Mouse (Mus musculus) heart, embryonic 10.5 days (tissue): Measurements from ENCODE around the gene Vps52. TPM values are rescaled to one million over a fixed set of nuclear protein-coding genes. Genes with fewer than 3 reads are reported as not detected.
A peak's percentile ranks its signal among the peaks of the same experiment; 100 is the strongest.

Experiments
- DNase-seq: peaks from one replicate; pipeline ENCODE4 v3.0.0-alpha.2; 2017; ENCODE audit warnings: low spot score
- H3K27ac ChIP-seq: fragments of 300-500 bp; sonication (generic); 2 replicates; pipeline ENCODE4 v1.5.1; 2016; ENCODE audit warnings: mild to moderate bottlenecking
- H3K27me3 ChIP-seq: fragments of 300-500 bp; sonication (generic); 2 replicates; pipeline ENCODE4 v1.6.1; 2016; ENCODE audit warnings: mild to moderate bottlenecking; ENCODE audit not compliant: poor library complexity, insufficient read depth, severe bottlenecking
- H3K36me3 ChIP-seq: fragments of 300-500 bp; sonication (generic); 2 replicates; pipeline ENCODE4 v1.6.1; 2016; ENCODE audit warnings: mild to moderate bottlenecking, moderate library complexity
- H3K4me1 ChIP-seq: fragments of 300-500 bp; sonication (generic); 2 replicates; pipeline ENCODE4 v1.6.1; 2016; ENCODE audit warnings: mild to moderate bottlenecking
- H3K4me3 ChIP-seq: fragments of 300-500 bp; sonication (generic); 2 replicates; pipeline ENCODE4 v1.5.1; 2016; ENCODE audit warnings: mild to moderate bottlenecking, moderate library complexity
- H3K9me3 ChIP-seq: fragments of 300-500 bp; sonication (generic); 2 replicates; pipeline ENCODE4 v1.6.1; 2016; ENCODE audit warnings: mild to moderate bottlenecking, moderate library complexity
- WGBS: fragments of 180-500 bp; shearing (Covaris S2); methylation state at CpG from one replicate; pipeline ENCODE4 v1.1.7; 2016; 5-methylcytosine and 5-hydroxymethylcytosine counted together
- polyA plus RNA-seq: library from polyadenylated mRNA; unstranded; fragments of >200 nt; fragmentation: Nextera tagmentation; extraction: Ambion mirVana; gene quantifications from 2 replicates; pipeline ENCODE4 v1.2.1, GENCODE M21; 2016

Vps52 gene
- 47.1 and 47.5 TPM in 2 replicates for polyA plus RNA-seq

- DNase-seq, result peak; percentile 98
- Histone ChIP-seq H3K27me3 (no peaks in the 10 kb centered on the region), H3K4me3 (peak within 1 kb of the TSS; percentile 100), H3K36me3 (peaks cover 62% of the 10 kb centered on the region), H3K4me1 (peaks cover 44% of the 10 kb centered on the region), H3K27ac (peak within 1 kb of the TSS; percentile 98), H3K9me3 (no peaks in the 10 kb centered on the region)
- WGBS, result under 1% methylated on average over 50 of the region's 50 CpGs
Observed at GRCm38 (mm10) chr17:33955555-33956214, at the start of gene Vps52, which contains the start of gene Rps18. Vps52 (plus strand) TSS chr17:33955812. Rps18 (minus strand) TSS chr17:33956001.

GRCm38 (mm10) chr17:33908331-33909076, 47.1 kb upstream of the Vps52 start:
- under 1% methylated on average over 43 of the region's 44 CpGs for WGBS
- Histone ChIP-seq H3K4me1 (peaks cover 28% of the 10 kb centered on the region), H3K27ac (peak overlapping the region; percentile 91), H3K9me3 (no peaks in the 10 kb centered on the region), H3K36me3 (peaks cover 31% of the 10 kb centered on the region), H3K4me3 (peak overlapping the region; percentile 90), H3K27me3 (no peaks in the 10 kb centered on the region)
- peak; percentile 85 for DNase-seq

DNA sequence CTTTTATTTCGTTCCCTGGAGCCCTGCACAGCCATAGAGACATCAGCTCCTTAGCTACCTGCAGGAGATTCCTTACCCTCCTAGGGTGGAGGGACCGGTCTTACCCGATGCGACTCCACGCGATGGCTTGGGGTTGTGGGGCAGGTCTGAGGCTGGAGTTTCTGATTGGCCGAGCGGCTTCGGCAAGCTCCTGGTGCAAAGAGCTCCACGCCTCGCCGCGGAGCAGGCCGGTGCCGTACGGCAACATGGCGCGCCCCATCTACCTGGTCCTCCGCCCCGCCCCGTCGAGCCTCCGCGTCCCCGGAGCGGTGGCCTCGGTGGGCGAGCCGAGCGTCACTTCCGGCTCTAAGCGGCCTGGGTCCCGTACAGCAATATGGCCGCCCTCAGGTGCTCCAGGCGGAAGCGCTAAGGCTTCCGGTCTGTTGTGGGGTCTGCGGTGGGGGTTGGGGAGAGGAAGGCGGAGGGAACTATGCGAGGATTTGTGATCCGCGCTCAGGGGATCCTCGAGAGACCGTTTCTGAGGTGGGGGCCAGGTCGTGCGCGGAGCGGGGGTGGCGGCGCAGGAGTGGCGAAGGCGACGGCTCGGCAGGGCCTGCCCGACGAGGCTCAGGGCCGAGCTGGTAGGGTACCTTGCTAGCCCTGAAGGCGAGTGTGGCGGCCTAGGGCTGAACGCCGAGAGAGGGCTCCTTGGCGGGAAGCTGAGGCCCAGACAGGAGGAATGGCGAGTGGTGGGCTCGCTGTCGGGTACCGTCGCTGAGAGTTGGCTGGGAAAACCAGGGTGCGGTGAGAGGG, 46.3 kb upstream of the Vps52 start, which contains the start of gene Daxx:
Gene Daxx, plus strand, starts transcription at position 338 of the 792 bp plus-strand sequence.
- Histone ChIP-seq H3K36me3 (peaks cover 38% of the 10 kb centered on the region), H3K4me1 (peaks cover 32% of the 10 kb centered on the region), H3K27me3 (no peaks in the 10 kb centered on the region), H3K4me3 (peak within 1 kb of the TSS; percentile 90), H3K9me3 (no peaks in the 10 kb centered on the region), H3K27ac (peak within 1 kb of the TSS; percentile 91)
- DNase-seq, result peak; percentile 99
- WGBS, result 1% methylated on average over 68 of the region's 68 CpGs

DNA sequence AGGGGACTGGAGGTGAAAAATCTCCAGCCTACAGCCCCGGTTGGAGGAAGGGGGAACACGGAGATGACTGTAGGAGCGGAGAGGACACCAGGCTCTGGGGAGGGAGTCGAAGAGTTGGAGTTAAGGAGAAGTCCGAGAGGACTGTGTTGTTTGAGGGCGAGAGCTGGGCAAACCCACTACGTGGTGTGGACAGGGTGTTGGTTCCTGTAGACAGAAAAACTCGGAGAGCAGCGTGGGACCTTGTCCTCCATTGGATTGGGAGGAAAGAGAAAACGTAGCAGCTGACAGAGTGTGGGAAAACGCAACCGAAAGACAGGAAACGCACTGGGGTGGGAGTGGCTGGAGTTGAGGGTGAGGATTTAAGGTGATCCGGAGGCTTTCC, 45.8 kb upstream of the Vps52 start:
- WGBS, result under 1% methylated on average over 14 of the region's 14 CpGs

GRCm38 (mm10) chr17:33910346-33911051, 45.1 kb upstream of the Vps52 start:
- peak overlapping the region; percentile 90 for H3K4me3 ChIP-seq
- peaks cover 49% of the 10 kb centered on the region for H3K36me3 ChIP-seq
- peak overlapping the region; percentile 91 for H3K27ac ChIP-seq
- H3K27me3 ChIP-seq, result no peaks in the 10 kb centered on the region
- no peaks in the 10 kb centered on the region for H3K9me3 ChIP-seq
- DNase-seq, result peak; percentile 55
- 53% methylated on average over 11 of the region's 11 CpGs for WGBS
- H3K4me1 ChIP-seq, result peaks cover 38% of the 10 kb centered on the region

More for the DNA sequence above, 45.8 kb upstream of the Vps52 start:
- no peaks in the 10 kb centered on the region for H3K9me3 ChIP-seq
- peak overlapping the region; percentile 91 for H3K27ac ChIP-seq
- no peak for DNase-seq
- H3K36me3 ChIP-seq, result peaks cover 44% of the 10 kb centered on the region
- H3K4me3 ChIP-seq, result peak overlapping the region; percentile 90
- no peaks in the 10 kb centered on the region for H3K27me3 ChIP-seq
- peaks cover 33% of the 10 kb centered on the region for H3K4me1 ChIP-seq

- no peak overlapping the region for H3K4me3 ChIP-seq
- H3K36me3 ChIP-seq, result peaks cover 49% of the 10 kb centered on the region
- 91% methylated on average over 31 of the region's 31 CpGs for WGBS
- H3K4me1 ChIP-seq, result peaks cover 38% of the 10 kb centered on the region
- DNase-seq, result peak; percentile 68
- H3K27ac ChIP-seq, result no peak overlapping the region
- no peaks in the 10 kb centered on the region for H3K9me3 ChIP-seq
- no peaks in the 10 kb centered on the region for H3K27me3 ChIP-seq
Observed at GRCm38 (mm10) chr17:33911052-33911812, 44.4 kb upstream of the Vps52 start.

- no peaks in the 10 kb centered on the region for H3K9me3 ChIP-seq
- H3K4me3 ChIP-seq, result no peak overlapping the region
- peaks cover 42% of the 10 kb centered on the region for H3K4me1 ChIP-seq
- no peak overlapping the region for H3K27ac ChIP-seq
- peak; percentile 70 for DNase-seq
- 90% methylated on average over 28 of the region's 28 CpGs for WGBS
- H3K36me3 ChIP-seq, result peaks cover 49% of the 10 kb centered on the region
- no peaks in the 10 kb centered on the region for H3K27me3 ChIP-seq
Observed at GRCm38 (mm10) chr17:33911813-33912414, 43.7 kb upstream of the Vps52 start.

DNA sequence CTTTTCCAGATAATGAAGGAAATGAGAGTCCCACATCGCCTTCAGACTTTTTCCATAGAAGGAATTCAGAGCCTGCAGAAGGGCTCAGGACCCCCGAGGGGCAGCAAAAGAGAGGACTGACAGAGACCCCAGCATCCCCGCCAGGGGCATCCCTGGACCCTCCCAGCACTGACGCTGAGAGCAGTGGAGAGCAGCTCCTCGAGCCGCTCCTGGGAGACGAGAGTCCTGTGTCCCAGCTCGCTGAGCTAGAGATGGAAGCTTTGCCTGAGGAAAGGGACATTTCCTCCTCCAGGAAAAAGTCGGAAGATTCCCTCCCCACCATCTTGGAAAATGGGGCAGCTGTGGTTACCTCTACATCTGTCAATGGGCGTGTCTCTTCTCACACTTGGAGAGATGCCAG, 42.3 kb upstream of the Vps52 start:
- no peaks in the 10 kb centered on the region for H3K27me3 ChIP-seq
- H3K4me3 ChIP-seq, result no peak overlapping the region
- 91% methylated on average over 10 of the region's 10 CpGs for WGBS
- peaks cover 50% of the 10 kb centered on the region for H3K4me1 ChIP-seq
- no peak for DNase-seq
- H3K36me3 ChIP-seq, result peaks cover 63% of the 10 kb centered on the region
- no peak overlapping the region for H3K27ac ChIP-seq
- H3K9me3 ChIP-seq, result no peaks in the 10 kb centered on the region

- DNase-seq, result no peak
- Histone ChIP-seq H3K9me3 (no peaks in the 10 kb centered on the region), H3K36me3 (peaks cover 67% of the 10 kb centered on the region), H3K27ac (no peak overlapping the region), H3K4me3 (no peak overlapping the region), H3K4me1 (peaks cover 51% of the 10 kb centered on the region), H3K27me3 (no peaks in the 10 kb centered on the region)
- 88% methylated on average over 8 of the region's 8 CpGs for WGBS
Observed at GRCm38 (mm10) chr17:33913905-33914304, 41.7 kb upstream of the Vps52 start.

DNA sequence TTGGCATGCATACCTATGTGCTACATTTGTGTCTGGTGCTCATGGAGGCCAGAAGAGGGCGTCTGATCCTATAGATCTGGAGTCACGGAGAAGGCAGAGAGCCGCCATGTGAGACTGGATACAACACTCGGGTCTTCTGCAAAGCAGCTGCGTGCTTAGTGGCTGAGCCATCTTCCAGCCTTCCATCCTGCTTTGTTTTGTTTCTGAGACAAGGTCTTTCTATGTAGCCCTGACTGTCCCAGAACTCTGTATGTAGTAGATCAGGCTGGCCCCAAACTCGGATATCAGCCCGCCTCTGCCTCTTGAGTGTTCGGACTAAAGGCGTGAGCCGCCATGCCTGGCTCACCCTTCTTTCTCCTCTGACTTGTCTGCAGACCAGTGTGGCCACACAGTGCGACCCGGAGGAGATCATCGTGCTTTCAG, 40.6 kb upstream of the Vps52 start:
- Histone ChIP-seq H3K9me3 (no peaks in the 10 kb centered on the region), H3K4me3 (peak overlapping the region; percentile 81), H3K4me1 (peaks cover 59% of the 10 kb centered on the region), H3K27me3 (no peaks in the 10 kb centered on the region), H3K27ac (peak overlapping the region; percentile 97; the same call in 1 of the 2 replicates), H3K36me3 (peaks cover 67% of the 10 kb centered on the region)
- DNase-seq, result no peak
- WGBS, result 73% methylated on average over 13 of the region's 13 CpGs

DNA sequence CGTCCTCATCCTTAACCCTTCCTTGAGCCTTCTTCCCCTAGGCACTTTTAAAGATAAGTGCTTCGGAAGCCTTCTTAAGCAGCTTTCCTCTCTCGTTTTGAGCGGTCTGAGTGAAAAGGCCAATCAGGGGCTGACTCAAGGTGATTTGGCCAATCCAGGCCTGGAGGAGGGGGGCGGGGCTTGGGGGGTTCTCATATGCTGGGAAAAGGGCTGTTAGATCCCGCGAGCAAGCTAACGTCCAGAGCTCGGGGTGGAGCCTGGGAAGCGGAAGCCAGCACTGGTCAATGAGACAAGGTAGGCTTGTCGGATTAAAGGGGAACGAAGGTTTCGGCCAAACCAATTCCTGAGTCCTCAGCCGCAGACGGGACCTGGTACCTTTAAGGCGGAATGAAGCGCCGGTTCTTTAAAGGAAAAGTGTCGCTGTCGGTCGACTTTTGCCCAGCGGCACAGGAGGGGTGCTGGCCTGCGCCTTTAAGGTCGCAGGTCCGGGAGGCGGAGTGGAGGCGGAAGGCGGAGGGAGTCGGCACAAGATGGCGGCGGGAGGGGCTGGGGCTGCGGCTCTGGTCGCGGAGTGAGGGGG, 39.9 kb upstream of the Vps52 start, which contains the start of the genes Tapbp and Zbtb22:
Gene Tapbp, plus strand, starts transcription at position 229 of the 580 bp plus-strand sequence.
Gene Zbtb22, plus strand, starts transcription at position 234 of the 580 bp plus-strand sequence.
- peak; percentile 100 for DNase-seq
- peaks cover 56% of the 10 kb centered on the region for H3K4me1 ChIP-seq
- H3K27me3 ChIP-seq, result no peaks in the 10 kb centered on the region
- under 1% methylated on average over 34 of the region's 34 CpGs for WGBS
- no peaks in the 10 kb centered on the region for H3K9me3 ChIP-seq
- H3K36me3 ChIP-seq, result peaks cover 62% of the 10 kb centered on the region
- peak within 1 kb of the TSS; percentile 81 for H3K4me3 ChIP-seq
- H3K27ac ChIP-seq, result peak within 1 kb of the TSS; percentile 97
